Mouse (Mus musculus) urinary bladder, adult 18-20 months (tissue): ENCODE results near the gene Gm7029.
"Not testable (repeated sequence)": the region's sequence is repeated elsewhere in the genome, so short reads cannot be mapped to it uniquely, and the experiment has no call there.

ENCODE experiments used
- DNase-seq, 2 experiments: peaks; one replicate each; pipeline ENCODE4 v3.0.0; 2022; ENCODE audit warnings: low spot score in 2 of 2, mixed read lengths in 2 of 2

Gm7029 gene

GRCm38 (mm10) chr17:33891892-33892291, 18.3 kb downstream of the Gm7029 start:
- DNase-seq: not testable (repeated sequence)

GRCm38 (mm10) chr17:33892429-33892828, 18.8 kb downstream of the Gm7029 start:
- no peak for DNase-seq

GRCm38 (mm10) chr17:33893011-33893410, 19.4 kb downstream of the Gm7029 start:
- not testable (repeated sequence) for DNase-seq

GRCm38 (mm10) chr17:33897114-33897794, 23.6 kb downstream of the Gm7029 start:
- DNase-seq: no peak

- not testable (repeated sequence) for DNase-seq
Observed at GRCm38 (mm10) chr17:33898193-33898592, 24.6 kb downstream of the Gm7029 start.

GRCm38 (mm10) chr17:33899642-33900041, 26.0 kb downstream of the Gm7029 start:
- DNase-seq: no peak

- no peak for DNase-seq
Observed at GRCm38 (mm10) chr17:33900281-33900988, 26.8 kb downstream of the Gm7029 start.

GRCm38 (mm10) chr17:33900989-33901314, 27.3 kb downstream of the Gm7029 start:
- DNase-seq: no peak

- no peak for DNase-seq
Observed at GRCm38 (mm10) chr17:33901653-33902052, 28.0 kb downstream of the Gm7029 start.

GRCm38 (mm10) chr17:33902079-33902478, 28.4 kb downstream of the Gm7029 start:
- no peak for DNase-seq

- DNase-seq: no peak
Observed at GRCm38 (mm10) chr17:33902491-33902890, 28.9 kb downstream of the Gm7029 start.

- not testable (repeated sequence) for DNase-seq
Observed at GRCm38 (mm10) chr17:33903911-33904651, 30.4 kb downstream of the Gm7029 start.

- DNase-seq: not testable (repeated sequence)
Observed at GRCm38 (mm10) chr17:33904835-33905234, 31.2 kb downstream of the Gm7029 start, which contains the start of gene Platr17. TSS of gene Platr17 (plus strand) at chr17:33905135.

GRCm38 (mm10) chr17:33908331-33909076, 34.9 kb downstream of the Gm7029 start:
- peak in 1 of 2 experiments; percentile 59 for DNase-seq

GRCm38 (mm10) chr17:33909077-33909868, 35.6 kb downstream of the Gm7029 start, which contains the start of gene Daxx:
TSS of gene Daxx (plus strand) at chr17:33909414.
- peak; percentile 98 to 99 for DNase-seq

- DNase-seq: peak in 1 of 2 experiments; percentile 63
Observed at GRCm38 (mm10) chr17:33909869-33910250, 36.2 kb downstream of the Gm7029 start.

- no peak for DNase-seq
Observed at GRCm38 (mm10) chr17:33910346-33911051, 36.9 kb downstream of the Gm7029 start.

- no peak for DNase-seq
Observed at GRCm38 (mm10) chr17:33911052-33911812, 37.6 kb downstream of the Gm7029 start.

GRCm38 (mm10) chr17:33911813-33912414, 38.3 kb downstream of the Gm7029 start:
- no peak for DNase-seq
